Mouse (Mus musculus): ENCODE measurements around the gene Slc13a3.

Gene Slc13a3

GRCm38 (mm10) chr2:165475850-165476249, 2.8 kb upstream of the Slc13a3 start:
- DNase-seq (ENCODE audit: low spot score): no peak

GRCm38 (mm10) chr2:165475412-165475811, 2.4 kb upstream of the Slc13a3 start:
- DNase-seq (ENCODE audit: low spot score): no peak

GRCm38 (mm10) chr2:165471943-165472342, 1.1 kb downstream of the Slc13a3 start:
- DNase-seq (ENCODE audit: low spot score): no peak

- no peak for DNase-seq (ENCODE audit: low spot score)
Measured at GRCm38 (mm10) chr2:165470167-165470566, 2.9 kb downstream of the Slc13a3 start.

- no peak for DNase-seq (ENCODE audit: low spot score)
Measured at GRCm38 (mm10) chr2:165467824-165468452, 5.1 kb downstream of the Slc13a3 start.

- no peak for DNase-seq (ENCODE audit: low spot score)
Measured at GRCm38 (mm10) chr2:165459663-165460062, 13.4 kb downstream of the Slc13a3 start.

- DNase-seq (ENCODE audit: low spot score): no peak
Measured at GRCm38 (mm10) chr2:165458189-165458588, 14.8 kb downstream of the Slc13a3 start.

GRCm38 (mm10) chr2:165456710-165457109, 16.3 kb downstream of the Slc13a3 start:
- DNase-seq (ENCODE audit: low spot score): no peak

- no peak for DNase-seq (ENCODE audit: low spot score)
Measured at GRCm38 (mm10) chr2:165452730-165453693, 20.0 kb downstream of the Slc13a3 start.

- DNase-seq (ENCODE audit: low spot score): no peak
Measured at GRCm38 (mm10) chr2:165448475-165448874, 24.6 kb downstream of the Slc13a3 start.

- no peak for DNase-seq (ENCODE audit: low spot score)
Measured at GRCm38 (mm10) chr2:165444861-165445260, 28.2 kb downstream of the Slc13a3 start.

GRCm38 (mm10) chr2:165442981-165443380, 30.0 kb downstream of the Slc13a3 start:
- no peak for DNase-seq (ENCODE audit: low spot score)

GRCm38 (mm10) chr2:165441613-165442012, 31.4 kb downstream of the Slc13a3 start:
- no peak for DNase-seq (ENCODE audit: low spot score)

- DNase-seq (ENCODE audit: low spot score): no peak
Measured at GRCm38 (mm10) chr2:165439613-165440012, 33.4 kb downstream of the Slc13a3 start.

- DNase-seq (ENCODE audit: low spot score): no peak
Measured at GRCm38 (mm10) chr2:165438881-165439280, 34.1 kb downstream of the Slc13a3 start.

GRCm38 (mm10) chr2:165428694-165429093, 44.3 kb downstream of the Slc13a3 start:
- DNase-seq (ENCODE audit: low spot score): no peak

- no peak for DNase-seq (ENCODE audit: low spot score)
Measured at GRCm38 (mm10) chr2:165420195-165420594, 52.8 kb downstream of the Slc13a3 start.

- DNase-seq (ENCODE audit: low spot score): no peak
Measured at GRCm38 (mm10) chr2:165419670-165420111, 53.3 kb downstream of the Slc13a3 start.

- DNase-seq (ENCODE audit: low spot score): no peak
Measured at GRCm38 (mm10) chr2:165418577-165418976, 54.5 kb downstream of the Slc13a3 start.

- DNase-seq (ENCODE audit: low spot score): no peak
Measured at GRCm38 (mm10) chr2:165417291-165417690, 55.7 kb downstream of the Slc13a3 start.

- DNase-seq (ENCODE audit: low spot score): no peak
Measured at GRCm38 (mm10) chr2:165415795-165416194, 57.2 kb downstream of the Slc13a3 start.

GRCm38 (mm10) chr2:165415141-165415721, 57.8 kb downstream of the Slc13a3 start:
- DNase-seq (ENCODE audit: low spot score): no peak

- DNase-seq (ENCODE audit: low spot score): no peak
Measured at GRCm38 (mm10) chr2:165414321-165414720, 58.7 kb downstream of the Slc13a3 start.
